Mouse (Mus musculus) CH12.LX (cell line): Measurements from ENCODE around the gene Gfra4.
"Not testable (repeated sequence)": the region's sequence is repeated elsewhere in the genome, so short reads cannot be mapped to it uniquely, and the experiment has no call there.

Experiments
- CTCF ChIP-seq, 2 experiments: IDR thresholded peaks in 1 of 2; conservative IDR thresholded peaks in 1 of 2; 2 replicates each; pipeline ENCODE4 v1.5.1; 2011 to 2012; ENCODE audit warnings: low read depth in 2 of 2, low read length in 2 of 2, improper control_type of control experiment in 1 of 2, inconsistent platforms in 1 of 2, mild to moderate bottlenecking in 1 of 2, moderate library complexity in 1 of 2
- EP300 ChIP-seq: IDR thresholded peaks from 2 replicates; pipeline ENCODE4 v1.6.1; 2011; ENCODE audit warnings: low read length, improper control_type of control experiment
- IRF4 ChIP-seq: IDR thresholded peaks from 2 replicates; pipeline ENCODE4 v1.6.1; 2014; ENCODE audit warnings: low read depth, mild to moderate bottlenecking, inconsistent platforms, low read length, improper control_type of control experiment
- JUND ChIP-seq: conservative IDR thresholded peaks from 2 replicates; pipeline ENCODE4 v1.6.1; 2011; ENCODE audit warnings: low read depth, low read length, improper control_type of control experiment
- MEF2A ChIP-seq: IDR thresholded peaks from 2 replicates; pipeline ENCODE4 v1.6.1; 2014; ENCODE audit warnings: low read depth, mild to moderate bottlenecking, inconsistent platforms, low read length, improper control_type of control experiment, borderline replicate concordance
- NELFE ChIP-seq: IDR thresholded peaks from 2 replicates; pipeline ENCODE4 v1.6.1; 2011; ENCODE audit warnings: low read depth, low read length, improper control_type of control experiment
- PAX5 ChIP-seq: IDR thresholded peaks from 2 replicates; pipeline ENCODE4 v1.6.1; 2012; ENCODE audit warnings: low read length, inconsistent platforms, mixed read lengths
- POLR2A ChIP-seq: IDR thresholded peaks from 2 replicates; pipeline ENCODE4 v1.6.1; 2011; ENCODE audit warnings: low read depth, mild to moderate bottlenecking, improper control_type of control experiment, low read length
- TCF12 ChIP-seq: IDR thresholded peaks from 2 replicates; pipeline ENCODE4 v1.6.1; 2014; ENCODE audit warnings: low read depth, mild to moderate bottlenecking, inconsistent platforms, low read length, improper control_type of control experiment
- UBTF ChIP-seq: IDR thresholded peaks from 2 replicates; pipeline ENCODE4 v1.6.1; 2012; ENCODE audit warnings: low read depth, mild to moderate bottlenecking, inconsistent platforms, low read length, improper control_type of control experiment, moderate library complexity
- USF2 ChIP-seq: conservative IDR thresholded peaks from 2 replicates; pipeline ENCODE4 v1.6.1; 2011; ENCODE audit warnings: low read depth, low read length, improper control_type of control experiment
- ZC3H11A ChIP-seq: IDR thresholded peaks from 2 replicates; pipeline ENCODE4 v1.6.1; 2012; ENCODE audit warnings: low read depth, mild to moderate bottlenecking, inconsistent platforms, low read length, improper control_type of control experiment
- ZMIZ1 ChIP-seq: IDR thresholded peaks from 2 replicates; pipeline ENCODE4 v1.6.1; 2012; ENCODE audit warnings: low read depth, mild to moderate bottlenecking, inconsistent platforms, low read length, improper control_type of control experiment

DNA sequence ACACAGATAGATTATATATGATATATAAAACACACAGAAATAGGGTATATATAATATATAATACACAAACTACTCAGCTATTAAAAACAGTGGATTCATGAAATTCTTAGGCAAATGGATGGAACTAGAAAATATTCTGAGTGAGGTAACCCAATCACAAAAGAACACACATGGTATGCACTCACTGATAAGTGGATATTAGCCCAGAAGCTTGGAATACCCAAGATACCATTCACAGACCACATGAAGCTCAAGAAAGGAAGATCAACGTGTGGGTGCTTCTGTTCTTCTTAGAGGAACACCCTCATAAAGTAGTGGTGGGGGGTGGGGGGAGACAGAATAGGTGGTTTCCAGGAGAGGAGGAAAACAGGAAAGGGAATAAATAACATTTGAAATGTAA is 11.5 kb downstream of the Gfra4 start:
- not testable (repeated sequence) for TF ChIP-seq POLR2A; MEF2A; CTCF (conservative IDR thresholded peaks at IDR 0.05 in 1 of 2, IDR thresholded peaks at IDR 0.05 in 1 of 2; ENCODE audit: low read depth in 2 of 2, low read length in 2 of 2); TCF12; ZMIZ1; IRF4; NELFE; ZC3H11A; EP300; PAX5; USF2; UBTF; JUND
